Mouse (Mus musculus): ENCODE data around the gene Crocc.

GRCm38 (mm10) chr4:141024052-141024451 lies 36.3 kb downstream of the Crocc start:
- TF ChIP-seq CTCF (IDR thresholded peaks at IDR 0.05; ENCODE audit: borderline replicate concordance, insufficient read depth, low read depth, low read length) (no peak), POLR2A (IDR thresholded peaks at IDR 0.05; ENCODE audit: borderline replicate concordance, insufficient read depth, low read length) (no peak)

Data from cerebellum, adult 2 months (tissue).